Mouse (Mus musculus): Measurements from ENCODE around the gene Olfr1037.
"Not testable (repeated sequence)": the region's sequence is repeated elsewhere in the genome, so short reads cannot be mapped to it uniquely, and the experiment has no call there.

DNA sequence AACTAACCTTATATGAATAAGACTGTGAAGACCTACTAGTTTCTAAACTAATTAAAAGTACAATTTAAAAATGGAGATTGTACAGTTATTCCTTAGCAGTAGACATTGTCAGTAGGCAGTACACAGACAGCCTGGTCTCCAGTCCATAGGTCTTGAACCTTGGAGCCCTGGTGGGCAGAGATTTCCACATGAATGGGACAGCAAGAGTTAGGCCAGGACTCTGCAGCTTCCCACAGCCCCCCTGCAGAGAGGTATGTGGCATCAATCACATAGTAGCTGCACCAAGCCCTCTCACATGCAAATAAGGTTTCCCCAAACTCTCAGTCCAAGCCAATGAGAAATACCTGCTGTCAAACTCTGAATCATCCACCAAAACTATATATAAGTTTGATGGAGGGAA is 36.4 kb downstream of the Olfr1037 start:
- not testable (repeated sequence) for TF ChIP-seq CTCF, POLR2A (IDR thresholded peaks at IDR 0.05; ENCODE audit: extremely low read depth, insufficient read depth, low read length)

Measured in cortical plate, adult 2 months (tissue).